Mouse (Mus musculus): Measurements from ENCODE around the gene Isg20l2. TPM values are rescaled to one million over a fixed set of nuclear protein-coding genes. Genes with fewer than 3 reads are reported as not detected.

Gene Isg20l2
- total and polyA plus RNA-seq, 2 experiments from 2014 or later = 8.2 to 16.2 TPM

DNA sequence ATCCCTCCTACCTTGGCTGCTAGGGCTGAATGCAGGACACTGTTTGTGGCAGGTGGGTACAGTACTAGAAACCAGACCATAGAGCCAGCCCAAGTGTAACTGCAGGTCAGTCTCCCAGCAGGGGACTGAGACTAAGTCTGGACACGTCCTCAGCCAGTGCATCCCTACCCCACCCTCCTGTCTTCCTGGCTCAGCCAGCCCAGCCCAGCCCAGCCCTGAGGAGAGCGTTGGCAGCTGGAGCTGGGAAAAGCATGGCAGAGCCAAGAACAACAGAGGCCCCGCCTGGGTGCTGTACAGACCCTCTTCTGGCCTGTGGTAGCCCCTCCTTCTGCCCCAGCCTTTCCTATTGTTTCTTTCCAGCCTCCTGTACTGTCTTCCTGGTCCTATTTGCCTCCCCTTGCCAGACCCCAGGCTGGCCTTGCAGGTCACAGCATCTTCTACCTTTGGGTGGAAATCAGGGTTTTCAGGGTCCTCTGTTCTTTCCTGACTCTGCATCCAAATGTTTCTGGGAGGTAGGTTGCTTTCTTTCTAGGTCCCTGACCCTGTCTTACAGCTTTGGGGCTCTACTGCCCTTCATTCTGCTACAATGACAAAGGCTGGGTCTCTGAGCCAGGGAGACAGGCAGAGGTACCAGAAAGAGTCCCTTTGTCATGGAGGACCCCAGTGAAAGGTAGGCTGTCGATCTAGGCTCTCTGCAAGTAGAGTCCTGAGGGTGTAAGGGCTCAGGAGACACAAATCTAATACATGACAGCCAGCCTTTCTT lies 14.9 kb downstream of the Isg20l2 start:
- H3K27me3 ChIP-seq (ENCODE audit: control insufficient read depth, insufficient read depth, low read length) = peaks cover 38% of the 10 kb centered on the region
- ATAC-seq (ENCODE audit: insufficient read depth, low read depth) = peak; percentile 58
- H3K27ac ChIP-seq (ENCODE audit: low read depth) = no peak overlapping the region
- peaks cover 25% of the 10 kb centered on the region for H3K36me3 ChIP-seq (replicated peaks; ENCODE audit: control insufficient read depth, insufficient read depth, low read length)
- no peak overlapping the region for H3K4me2 ChIP-seq (ENCODE audit: low read depth, low read length)
- TF ChIP-seq EP300 (IDR thresholded peaks at IDR 0.05; ENCODE audit: low read depth) (no peak), CTCF (IDR thresholded peaks at IDR 0.05; ENCODE audit: low read depth) (no peak)
- peaks cover 10% of the 10 kb centered on the region for H3K4me1 ChIP-seq (ENCODE audit: control insufficient read depth, insufficient read depth)
- H3K9me3 ChIP-seq (replicated peaks; ENCODE audit: control insufficient read depth, low read length) = no peaks in the 10 kb centered on the region
- no peak overlapping the region for H3K4me3 ChIP-seq (ENCODE audit: low read depth, low read length)
- WGBS = 17% methylated on average over 4 of the region's 4 CpGs
- peak; percentile 30 for DNase-seq (ENCODE audit: low spot score)
- H3K9ac ChIP-seq (replicated peaks; ENCODE audit: low read depth, low read length) = no peak overlapping the region

DNA sequence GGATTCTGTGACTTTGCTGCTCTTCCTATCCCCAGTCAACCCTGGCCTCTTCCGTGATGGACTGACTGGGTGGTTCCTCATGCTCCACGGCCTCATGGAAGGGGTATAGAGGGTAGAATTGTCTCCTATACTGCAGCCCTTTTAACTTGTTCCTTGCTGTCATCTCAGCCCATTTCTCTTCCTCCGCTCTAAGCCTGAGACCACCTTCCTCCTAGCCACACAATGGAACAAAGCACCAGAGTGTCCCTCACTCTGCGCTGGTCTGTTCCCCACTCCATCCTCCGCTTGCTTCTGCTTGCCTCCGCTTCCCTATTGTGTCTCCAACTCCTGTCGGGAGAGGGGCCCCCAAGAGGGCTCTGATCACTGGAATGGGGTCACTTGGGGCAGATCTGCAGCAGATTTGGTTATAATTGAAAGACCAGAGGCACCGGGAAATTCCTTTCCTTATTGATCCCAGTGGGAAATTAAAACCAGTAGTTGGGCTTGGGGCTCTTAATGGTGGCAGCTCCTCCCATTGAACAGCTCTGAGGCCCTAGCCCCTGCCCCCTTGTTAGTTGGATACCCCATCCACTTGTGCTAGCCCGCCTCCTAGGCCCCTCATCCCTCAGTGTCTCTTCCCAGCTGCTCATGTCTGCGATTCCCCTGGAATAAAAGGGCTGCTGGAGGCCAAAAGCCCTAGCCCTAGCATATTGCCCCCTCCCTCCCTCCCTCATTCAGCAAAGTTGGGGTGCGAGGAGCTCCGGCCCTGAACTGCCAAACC lies 15.8 kb downstream of the Isg20l2 start:
- TF ChIP-seq EP300 (IDR thresholded peaks at IDR 0.05; ENCODE audit: low read depth) (no peak), CTCF (IDR thresholded peaks at IDR 0.05; ENCODE audit: low read depth) (no peak)
- H3K27me3 ChIP-seq (ENCODE audit: control insufficient read depth, insufficient read depth, low read length) = peaks cover 48% of the 10 kb centered on the region
- no peak overlapping the region for H3K27ac ChIP-seq (ENCODE audit: low read depth)
- 36% methylated on average over 12 of the region's 12 CpGs for WGBS
- H3K4me1 ChIP-seq (ENCODE audit: control insufficient read depth, insufficient read depth) = peaks cover 10% of the 10 kb centered on the region
- H3K9ac ChIP-seq (replicated peaks; ENCODE audit: low read depth, low read length) = no peak overlapping the region
- H3K4me2 ChIP-seq (ENCODE audit: low read depth, low read length) = no peak overlapping the region
- peaks cover 17% of the 10 kb centered on the region for H3K36me3 ChIP-seq (replicated peaks; ENCODE audit: control insufficient read depth, insufficient read depth, low read length)
- DNase-seq (ENCODE audit: low spot score) (no peak), ATAC-seq (ENCODE audit: insufficient read depth, low read depth) (no peak)
- no peaks in the 10 kb centered on the region for H3K9me3 ChIP-seq (replicated peaks; ENCODE audit: control insufficient read depth, low read length)
- H3K4me3 ChIP-seq (ENCODE audit: low read depth, low read length) = no peak overlapping the region

DNA sequence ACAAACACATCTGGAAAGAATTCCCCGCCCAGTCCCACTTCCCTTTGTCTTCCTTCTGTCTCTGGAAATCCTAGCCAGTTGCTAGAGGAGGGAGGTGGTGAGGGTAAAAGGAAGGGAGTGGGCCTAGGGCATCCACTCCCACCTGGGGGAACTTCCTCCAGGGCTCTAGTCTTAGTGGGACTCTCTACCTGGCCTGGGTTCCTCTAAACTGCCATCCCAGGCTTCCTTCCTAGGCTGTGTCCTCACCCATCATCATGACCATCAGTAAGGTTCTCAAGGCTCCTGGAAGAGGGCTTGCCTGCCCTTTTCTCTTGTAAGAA lies 16.4 kb downstream of the Isg20l2 start:
- TF ChIP-seq EP300 (IDR thresholded peaks at IDR 0.05; ENCODE audit: low read depth) (no peak), CTCF (IDR thresholded peaks at IDR 0.05; ENCODE audit: low read depth) (no peak)
- peaks cover 12% of the 10 kb centered on the region for H3K36me3 ChIP-seq (replicated peaks; ENCODE audit: control insufficient read depth, insufficient read depth, low read length)
- H3K27me3 ChIP-seq (ENCODE audit: control insufficient read depth, insufficient read depth, low read length) = peaks cover 53% of the 10 kb centered on the region
- no peak overlapping the region for H3K27ac ChIP-seq (ENCODE audit: low read depth)
- H3K4me2 ChIP-seq (ENCODE audit: low read depth, low read length) = no peak overlapping the region
- H3K9me3 ChIP-seq (replicated peaks; ENCODE audit: control insufficient read depth, low read length) = no peaks in the 10 kb centered on the region
- no peak overlapping the region for H3K9ac ChIP-seq (replicated peaks; ENCODE audit: low read depth, low read length)
- H3K4me1 ChIP-seq (ENCODE audit: control insufficient read depth, insufficient read depth) = peaks cover 10% of the 10 kb centered on the region
- ATAC-seq (ENCODE audit: insufficient read depth, low read depth) (no peak), DNase-seq (ENCODE audit: low spot score) (no peak)
- WGBS = 44% methylated on average over 1 of the region's 1 CpGs
- no peak overlapping the region for H3K4me3 ChIP-seq (ENCODE audit: low read depth, low read length)

DNA sequence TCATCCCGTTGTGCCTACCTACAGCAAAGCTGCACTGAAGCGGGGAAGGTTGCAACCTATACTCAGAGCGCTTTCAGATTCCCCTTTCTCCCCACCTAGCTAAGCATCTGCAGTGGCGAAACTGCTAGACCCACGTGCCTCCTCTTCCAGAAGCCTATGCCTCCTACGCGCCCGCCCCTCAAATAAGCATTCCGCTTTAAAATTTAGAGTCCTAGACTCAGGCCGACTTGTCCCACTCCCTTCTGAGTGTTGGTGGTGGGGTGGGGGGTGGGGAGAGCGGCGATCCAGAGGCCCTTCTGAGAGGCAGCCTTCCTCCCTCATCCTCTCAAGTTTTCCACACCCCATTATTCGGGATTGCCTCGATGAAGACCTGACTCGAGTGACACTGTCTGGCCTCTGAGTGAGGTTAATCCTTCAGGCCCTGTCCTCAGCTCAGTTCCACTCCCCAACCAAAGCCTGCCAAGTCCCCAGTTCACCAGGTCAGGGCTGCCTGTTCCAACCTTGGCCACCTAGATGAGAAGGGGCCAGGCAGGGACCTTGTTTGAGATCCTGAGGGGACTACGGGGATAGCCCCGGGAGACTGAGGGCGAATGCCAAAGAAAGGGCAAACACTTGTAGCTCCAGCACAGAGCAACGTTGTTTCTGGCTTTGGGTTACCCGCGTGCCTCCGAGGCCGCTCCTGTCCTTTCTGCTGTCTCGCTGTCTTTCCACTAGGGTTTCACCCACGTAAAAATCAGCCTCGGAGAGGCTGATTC lies 17.1 kb downstream of the Isg20l2 start:
- Histone ChIP-seq H3K4me3 (ENCODE audit: low read depth, low read length) (peak overlapping the region; percentile 32), H3K27me3 (ENCODE audit: control insufficient read depth, insufficient read depth, low read length) (peaks cover 60% of the 10 kb centered on the region), H3K4me2 (ENCODE audit: low read depth, low read length) (peak overlapping the region; percentile 52), H3K4me1 (ENCODE audit: control insufficient read depth, insufficient read depth) (peaks cover 10% of the 10 kb centered on the region), H3K27ac (ENCODE audit: low read depth) (no peak overlapping the region), H3K36me3 (replicated peaks; ENCODE audit: control insufficient read depth, insufficient read depth, low read length) (peaks cover 4% of the 10 kb centered on the region), H3K9ac (replicated peaks; ENCODE audit: low read depth, low read length) (0 out of 2 replicates have a peak overlapping the region, but pooled peaks have one; percentile 35), H3K9me3 (replicated peaks; ENCODE audit: control insufficient read depth, low read length) (no peaks in the 10 kb centered on the region)
- no peak for DNase-seq (ENCODE audit: low spot score)
- ATAC-seq (ENCODE audit: insufficient read depth, low read depth) = no peak
- TF ChIP-seq CTCF (IDR thresholded peaks at IDR 0.05; ENCODE audit: low read depth) = no peak
- no peak for TF ChIP-seq EP300 (IDR thresholded peaks at IDR 0.05; ENCODE audit: low read depth)
- WGBS = 6% methylated on average over 26 of the region's 26 CpGs

DNA sequence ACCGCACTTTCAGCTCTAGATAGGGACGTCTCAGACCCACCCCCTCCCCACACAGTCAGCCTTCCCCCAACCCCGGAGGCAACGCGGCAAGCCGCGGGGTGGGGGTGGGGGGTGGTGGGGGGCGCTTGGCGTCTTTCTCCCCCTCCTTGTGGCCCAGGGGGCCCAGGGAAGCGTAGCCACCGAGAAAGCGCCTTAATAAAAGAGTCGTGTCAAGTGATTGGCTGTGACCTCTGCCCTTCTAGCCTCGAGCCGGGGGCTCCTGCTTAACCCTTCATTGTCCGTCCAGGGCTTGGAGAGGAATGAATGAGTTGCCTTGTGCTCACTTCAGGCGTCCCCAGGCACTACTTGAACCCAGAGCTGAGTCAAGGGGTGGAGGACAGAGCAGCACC lies 17.7 kb downstream of the Isg20l2 start:
- H3K4me1 ChIP-seq (ENCODE audit: control insufficient read depth, insufficient read depth) = peaks cover 10% of the 10 kb centered on the region

More for the DNA sequence above, 17.7 kb downstream of the Isg20l2 start:
- DNase-seq (ENCODE audit: low spot score) = no peak
- Histone ChIP-seq H3K27ac (ENCODE audit: low read depth) (no peak overlapping the region), H3K4me2 (ENCODE audit: low read depth, low read length) (peak overlapping the region; percentile 52), H3K9ac (replicated peaks; ENCODE audit: low read depth, low read length) (0 out of 2 replicates have a peak overlapping the region, but pooled peaks have one; percentile 35), H3K36me3 (replicated peaks; ENCODE audit: control insufficient read depth, insufficient read depth, low read length) (no peaks in the 10 kb centered on the region), H3K27me3 (ENCODE audit: control insufficient read depth, insufficient read depth, low read length) (peaks cover 66% of the 10 kb centered on the region), H3K4me3 (ENCODE audit: low read depth, low read length) (peak overlapping the region; percentile 32), H3K9me3 (replicated peaks; ENCODE audit: control insufficient read depth, low read length) (no peaks in the 10 kb centered on the region)
- no peak for TF ChIP-seq EP300 (IDR thresholded peaks at IDR 0.05; ENCODE audit: low read depth)
- no peak for TF ChIP-seq CTCF (IDR thresholded peaks at IDR 0.05; ENCODE audit: low read depth)
- no peak for ATAC-seq (ENCODE audit: insufficient read depth, low read depth)
- WGBS = 2% methylated on average over 17 of the region's 17 CpGs

Measured in heart, postnatal 0 days (tissue).